Mouse (Mus musculus): ENCODE measurements around the gene Ddc. TPM values are rescaled to one million over a fixed set of nuclear protein-coding genes. Genes with fewer than 3 reads are reported as not detected.
A peak's percentile ranks its signal among the peaks of the same experiment; 100 is the strongest.

Gene Ddc
- polyA plus RNA-seq, 1 experiment from 2014 or later: 34.5 TPM

DNA sequence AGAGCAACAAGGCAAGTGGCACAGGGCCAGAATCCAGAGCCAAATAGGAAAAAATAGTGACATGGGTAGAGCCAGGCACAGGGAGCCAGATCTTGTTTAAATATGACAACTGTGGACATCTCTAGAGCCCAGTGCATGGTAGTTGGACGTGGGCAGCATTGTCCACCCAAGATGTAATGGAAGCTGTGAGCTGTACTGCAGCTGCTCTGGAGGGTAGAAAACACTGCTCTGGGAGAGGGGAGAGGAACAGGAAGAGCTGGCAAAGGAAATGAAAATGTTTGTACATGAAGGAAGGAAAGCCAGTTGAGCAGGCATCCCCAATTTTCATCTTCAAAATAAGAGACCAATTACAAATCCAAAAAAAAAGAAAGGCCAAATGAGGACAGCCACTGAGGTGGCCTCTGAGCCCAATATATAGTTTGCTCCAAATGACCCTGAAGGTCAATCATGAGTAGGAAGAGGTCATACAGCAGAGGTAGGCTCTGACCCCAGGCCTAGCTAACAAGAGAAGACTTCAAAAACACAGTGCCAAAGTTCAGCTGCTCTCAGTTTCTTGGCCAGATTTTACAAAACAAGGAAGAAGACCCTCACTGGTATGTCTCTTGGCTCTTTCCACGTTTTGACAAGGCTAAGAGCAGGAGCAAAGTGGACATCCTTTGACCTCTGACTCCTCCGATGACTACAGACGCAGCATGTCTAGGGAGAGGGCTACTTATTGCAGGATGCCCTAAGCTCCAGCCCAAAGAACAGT, 121.7 kb downstream of the Ddc start:
- no peak overlapping the region for H3K4me3 ChIP-seq
- DNase-seq (ENCODE audit: low spot score): peak; percentile 58
- H3K36me3 ChIP-seq: no peaks in the 10 kb centered on the region
- H3K27ac ChIP-seq: no peak overlapping the region
- H3K27me3 ChIP-seq (ENCODE audit: insufficient read depth, poor library complexity, severe bottlenecking): no peaks in the 10 kb centered on the region
- no peaks in the 10 kb centered on the region for H3K9me3 ChIP-seq
- H3K4me1 ChIP-seq: no peaks in the 10 kb centered on the region
- 69% methylated on average over 4 of the region's 4 CpGs for WGBS

- WGBS: 85% methylated on average over 5 of the region's 5 CpGs
- H3K4me1 ChIP-seq: no peaks in the 10 kb centered on the region
- no peaks in the 10 kb centered on the region for H3K9me3 ChIP-seq
- H3K36me3 ChIP-seq: no peaks in the 10 kb centered on the region
- no peak overlapping the region for H3K4me3 ChIP-seq
- no peaks in the 10 kb centered on the region for H3K27me3 ChIP-seq (ENCODE audit: insufficient read depth, poor library complexity, severe bottlenecking)
- H3K27ac ChIP-seq: no peak overlapping the region
- DNase-seq (ENCODE audit: low spot score): peak; percentile 55
Measured at GRCm38 (mm10) chr11:11774893-11775292, 123.1 kb downstream of the Ddc start.

- Histone ChIP-seq H3K9me3 (no peaks in the 10 kb centered on the region), H3K27ac (no peak overlapping the region), H3K27me3 (ENCODE audit: insufficient read depth, poor library complexity, severe bottlenecking) (no peaks in the 10 kb centered on the region), H3K4me3 (no peak overlapping the region), H3K4me1 (no peaks in the 10 kb centered on the region), H3K36me3 (no peaks in the 10 kb centered on the region)
- WGBS: 85% methylated on average over 4 of the region's 4 CpGs
- peak; percentile 58 for DNase-seq (ENCODE audit: low spot score)
Measured at GRCm38 (mm10) chr11:11774384-11774783, 123.6 kb downstream of the Ddc start.

DNA sequence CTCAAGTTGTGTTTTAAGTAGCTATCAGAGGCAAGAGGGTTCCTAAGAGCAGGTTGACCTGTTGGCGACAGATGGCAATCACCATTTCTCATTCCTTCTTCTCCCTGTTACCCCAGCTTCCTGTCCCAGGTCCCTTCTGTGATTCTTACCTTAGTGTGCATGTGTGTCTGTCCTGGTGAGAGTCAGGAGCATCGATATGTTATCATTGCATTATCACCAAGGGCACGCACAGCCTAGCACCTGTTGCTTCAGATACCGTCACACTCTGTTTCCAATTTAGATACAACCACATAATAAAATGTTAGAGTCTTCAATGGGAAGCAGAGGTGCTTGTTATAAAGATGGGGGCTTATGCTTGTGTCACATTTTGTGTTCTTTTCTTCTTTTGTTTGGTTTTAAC, 125.7 kb downstream of the Ddc start:
- H3K4me3 ChIP-seq: no peak overlapping the region
- 81% methylated on average over 4 of the region's 4 CpGs for WGBS
- H3K36me3 ChIP-seq: no peaks in the 10 kb centered on the region
- H3K27me3 ChIP-seq (ENCODE audit: insufficient read depth, poor library complexity, severe bottlenecking): no peaks in the 10 kb centered on the region
- H3K27ac ChIP-seq: no peak overlapping the region
- no peaks in the 10 kb centered on the region for H3K4me1 ChIP-seq
- peak; percentile 59 for DNase-seq (ENCODE audit: low spot score)
- H3K9me3 ChIP-seq: no peaks in the 10 kb centered on the region

DNA sequence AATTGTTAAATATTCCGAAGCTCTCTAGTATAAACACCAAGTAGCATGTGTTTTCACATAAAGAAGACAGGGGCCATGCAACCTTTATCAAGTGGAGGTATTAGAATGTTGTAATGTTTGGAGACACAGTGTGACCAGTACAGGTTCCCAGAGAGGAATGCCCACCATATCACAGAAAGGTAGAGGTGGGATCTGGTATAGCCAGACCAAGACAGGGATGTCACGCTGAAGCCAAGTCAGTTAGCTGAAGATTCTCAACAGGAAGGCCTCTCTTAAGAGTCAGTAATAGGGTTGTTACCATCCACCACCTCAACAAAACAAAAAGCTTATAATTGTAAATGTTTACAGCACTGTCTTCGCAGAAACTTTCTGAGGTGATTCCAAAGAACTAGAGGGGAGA, 127.3 kb downstream of the Ddc start:
- H3K27me3 ChIP-seq (ENCODE audit: insufficient read depth, poor library complexity, severe bottlenecking): no peaks in the 10 kb centered on the region
- DNase-seq (ENCODE audit: low spot score): peak; percentile 25
- H3K27ac ChIP-seq: no peak overlapping the region
- H3K4me1 ChIP-seq: no peaks in the 10 kb centered on the region
- WGBS: 90% methylated on average over 3 of the region's 3 CpGs
- H3K4me3 ChIP-seq: no peak overlapping the region
- H3K36me3 ChIP-seq: no peaks in the 10 kb centered on the region
- H3K9me3 ChIP-seq: no peaks in the 10 kb centered on the region

GRCm38 (mm10) chr11:11769281-11769680, 128.7 kb downstream of the Ddc start:
- 93% methylated on average over 20 of the region's 20 CpGs for WGBS
- H3K4me1 ChIP-seq: no peaks in the 10 kb centered on the region

GRCm38 (mm10) chr11:11768057-11768456, 129.9 kb downstream of the Ddc start:
- Histone ChIP-seq H3K27me3 (ENCODE audit: insufficient read depth, poor library complexity, severe bottlenecking) (no peaks in the 10 kb centered on the region), H3K27ac (no peak overlapping the region), H3K36me3 (no peaks in the 10 kb centered on the region), H3K9me3 (no peaks in the 10 kb centered on the region), H3K4me3 (no peak overlapping the region), H3K4me1 (no peaks in the 10 kb centered on the region)
- DNase-seq (ENCODE audit: low spot score): no peak
- 84% methylated on average over 2 of the region's 2 CpGs for WGBS

More at GRCm38 (mm10) chr11:11769281-11769680, 128.7 kb downstream of the Ddc start:
- Histone ChIP-seq H3K36me3 (no peaks in the 10 kb centered on the region), H3K27ac (no peak overlapping the region), H3K27me3 (ENCODE audit: insufficient read depth, poor library complexity, severe bottlenecking) (no peaks in the 10 kb centered on the region), H3K4me3 (no peak overlapping the region), H3K9me3 (no peaks in the 10 kb centered on the region)
- DNase-seq (ENCODE audit: low spot score): peak; percentile 71

GRCm38 (mm10) chr11:11766736-11767135, 131.2 kb downstream of the Ddc start:
- no peak overlapping the region for H3K27ac ChIP-seq
- DNase-seq (ENCODE audit: low spot score): peak; percentile 65
- H3K9me3 ChIP-seq: no peaks in the 10 kb centered on the region
- H3K4me3 ChIP-seq: no peak overlapping the region
- no peaks in the 10 kb centered on the region for H3K36me3 ChIP-seq
- H3K27me3 ChIP-seq (ENCODE audit: insufficient read depth, poor library complexity, severe bottlenecking): no peaks in the 10 kb centered on the region
- no peaks in the 10 kb centered on the region for H3K4me1 ChIP-seq

DNA sequence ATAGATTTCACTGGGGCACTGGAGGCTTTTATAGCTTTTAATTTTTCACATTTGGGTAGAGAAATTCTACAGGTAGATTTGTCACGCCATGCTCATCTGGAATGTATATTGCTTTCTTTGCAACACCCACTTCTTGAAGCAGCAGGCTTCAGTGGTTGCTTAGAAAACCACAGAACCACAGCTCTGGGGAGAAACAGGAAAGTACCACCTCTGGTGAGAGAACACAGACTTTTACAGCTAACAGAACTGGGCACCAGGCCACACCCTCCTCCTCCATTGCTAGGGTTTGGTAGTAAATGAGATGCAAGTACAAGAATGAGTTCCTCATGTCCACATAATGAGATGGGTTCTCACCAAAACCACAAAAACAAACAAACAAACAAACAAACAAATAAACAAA, 131.8 kb downstream of the Ddc start:
- no peak overlapping the region for H3K4me3 ChIP-seq
- no peaks in the 10 kb centered on the region for H3K4me1 ChIP-seq
- H3K27ac ChIP-seq: no peak overlapping the region
- no peaks in the 10 kb centered on the region for H3K9me3 ChIP-seq
- DNase-seq (ENCODE audit: low spot score): no peak
- H3K36me3 ChIP-seq: no peaks in the 10 kb centered on the region
- H3K27me3 ChIP-seq (ENCODE audit: insufficient read depth, poor library complexity, severe bottlenecking): no peaks in the 10 kb centered on the region
- 73% methylated on average over 1 of the region's 1 CpGs for WGBS

GRCm38 (mm10) chr11:11765414-11765813, 132.5 kb downstream of the Ddc start:
- Histone ChIP-seq H3K4me1 (no peaks in the 10 kb centered on the region), H3K9me3 (no peaks in the 10 kb centered on the region), H3K27me3 (ENCODE audit: insufficient read depth, poor library complexity, severe bottlenecking) (no peaks in the 10 kb centered on the region), H3K36me3 (no peaks in the 10 kb centered on the region), H3K4me3 (no peak overlapping the region), H3K27ac (no peak overlapping the region)
- peak; percentile 63 for DNase-seq (ENCODE audit: low spot score)
- 75% methylated on average over 1 of the region's 1 CpGs for WGBS

Other genes with a start within 250 kb of the Ddc start
- gene Ikzf1, start 213.1 kb downstream of the Ddc start, polyA plus RNA-seq (2016; fragmentation: Nextera tagmentation; extraction: Ambion mirVana): 7.2 and 7.4 TPM in 2 replicates
- gene Fignl1, start 89.2 kb downstream of the Ddc start, polyA plus RNA-seq (2016; fragmentation: Nextera tagmentation; extraction: Ambion mirVana): 94.9 and 96.4 TPM in 2 replicates
- gene Grb10, start 140.5 kb upstream of the Ddc start, polyA plus RNA-seq (2016; fragmentation: Nextera tagmentation; extraction: Ambion mirVana): 654 and 797 TPM in 2 replicates

All from heart, embryonic 10.5 days (tissue).